Mouse (Mus musculus) left cerebral cortex, postnatal 4 days (tissue): ENCODE results near the gene Ppp6c. TPM values are rescaled to one million over a fixed set of nuclear protein-coding genes. Genes with fewer than 3 reads are reported as not detected.

Experiments used
- DNase-seq: peaks from one replicate; pipeline ENCODE4 v3.0.0-alpha.2; 2022
- intact Hi-C: fragments of 180-260 bp; cut with DNase I; formaldehyde crosslinking; loops from one replicate; pipeline ENCODE4 v1.15.1; 2025
- total RNA-seq, 2 experiments: library from RNA; stranded (reverse); gene quantifications; 2 replicates each; pipeline ENCODE4 v1.2.3; 2021

Ppp6c gene
- total RNA-seq, 2 experiments from 2014 or later, result 64.8 to 74.3 TPM

DNA sequence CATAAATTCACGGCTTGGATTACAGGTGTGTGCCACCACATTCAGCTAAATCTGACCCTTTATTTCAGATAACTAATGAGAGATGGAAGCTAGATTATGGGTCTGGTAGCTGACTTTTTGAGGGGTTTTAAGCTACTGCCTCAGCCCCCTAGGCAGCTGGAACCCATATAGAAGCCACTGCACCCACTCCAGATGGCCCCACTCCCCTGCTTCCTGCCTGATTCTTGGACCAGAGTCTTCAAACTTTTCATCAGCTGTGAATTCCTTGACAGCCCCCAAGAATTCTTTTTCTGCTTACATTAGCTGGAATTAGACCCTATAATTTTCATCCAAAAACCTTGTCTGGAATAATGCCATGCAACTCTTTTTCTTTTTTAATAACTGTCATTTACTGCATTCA is 79.8 kb downstream of the Ppp6c start:
- no peak for DNase-seq
- intact Hi-C loops, result no loop called here

Other genes starting within 250 kb of the Ppp6c start
- gene Wdr38, start 229.0 kb downstream of the Ppp6c start, total RNA-seq, result under 1 TPM; 0.46 to 0.58 TPM
- gene Arpc5l, start 221.1 kb downstream of the Ppp6c start, total RNA-seq, result 10 to 100 TPM; 77.8 to 79.7 TPM
- gene Rpl35, start 220.8 kb downstream of the Ppp6c start, total RNA-seq, result 100 to 1,000 TPM; 436 to 486 TPM
- 10 to 100 TPM; 33.0 to 34.7 TPM for gene Golga1, start 160.9 kb downstream of the Ppp6c start, total RNA-seq
- 10 to 100 TPM; 72.3 to 82.9 TPM for gene Scai, start 35.7 kb downstream of the Ppp6c start, total RNA-seq